Mouse (Mus musculus) heart, adult 18-20 months (tissue): Measurements from ENCODE around the gene 9530068E07Rik. TPM values are rescaled to one million over a fixed set of nuclear protein-coding genes. Genes with fewer than 3 reads are reported as not detected.
"Not testable (repeated sequence)": the region's sequence is repeated elsewhere in the genome, so short reads cannot be mapped to it uniquely, and the experiment has no call there.

Source experiments
- DNase-seq, 2 experiments: peaks; one replicate each; pipeline ENCODE4 v3.0.0; 2021 to 2022; ENCODE audit warnings: mixed read lengths in 1 of 2
- total RNA-seq, 2 experiments: library from RNA; stranded (reverse); gene quantifications; 2 replicates each; pipeline ENCODE4 v1.2.3; 2021

The 9530068E07Rik gene
- total RNA-seq, 2 experiments from 2014 or later: 69.2 to 74.4 TPM

GRCm38 (mm10) chr11:52370538-52370937, 25.7 kb upstream of the 9530068E07Rik start:
- peak; percentile 70 to 71 for DNase-seq

GRCm38 (mm10) chr11:52373841-52374240, 22.4 kb upstream of the 9530068E07Rik start:
- DNase-seq: peak in 1 of 2 experiments; percentile 42

- peak; percentile 84 for DNase-seq
Measured at GRCm38 (mm10) chr11:52374340-52374739, 21.9 kb upstream of the 9530068E07Rik start.

- DNase-seq: peak; percentile 68 to 76
Measured at GRCm38 (mm10) chr11:52377579-52377978, 18.6 kb upstream of the 9530068E07Rik start.

GRCm38 (mm10) chr11:52379241-52379640, 17.0 kb upstream of the 9530068E07Rik start:
- no peak for DNase-seq

- DNase-seq: no peak
Measured at GRCm38 (mm10) chr11:52383741-52384140, 12.5 kb upstream of the 9530068E07Rik start.

- no peak for DNase-seq
Measured at GRCm38 (mm10) chr11:52384667-52385066, 11.6 kb upstream of the 9530068E07Rik start.

GRCm38 (mm10) chr11:52386892-52387291, 9.3 kb upstream of the 9530068E07Rik start:
- DNase-seq: no peak

GRCm38 (mm10) chr11:52388150-52388549, 8.1 kb upstream of the 9530068E07Rik start:
- DNase-seq: no peak

GRCm38 (mm10) chr11:52388979-52389378, 7.2 kb upstream of the 9530068E07Rik start:
- DNase-seq: not testable (repeated sequence)

- DNase-seq: no peak
Measured at GRCm38 (mm10) chr11:52389933-52390332, 6.3 kb upstream of the 9530068E07Rik start.

GRCm38 (mm10) chr11:52394494-52394893, 1.7 kb upstream of the 9530068E07Rik start:
- DNase-seq: no peak

- DNase-seq: no peak
Measured at GRCm38 (mm10) chr11:52395343-52395742, 885 bp upstream of the 9530068E07Rik start.

GRCm38 (mm10) chr11:52396597-52397188, 465 bp downstream of the 9530068E07Rik start:
- DNase-seq: no peak

GRCm38 (mm10) chr11:52397385-52397987, 1.3 kb downstream of the 9530068E07Rik start:
- DNase-seq: no peak

GRCm38 (mm10) chr11:52401476-52401875, 5.2 kb downstream of the 9530068E07Rik start:
- no peak for DNase-seq

GRCm38 (mm10) chr11:52402566-52402965, 6.3 kb downstream of the 9530068E07Rik start:
- DNase-seq: no peak

GRCm38 (mm10) chr11:52404209-52404608, 8.0 kb downstream of the 9530068E07Rik start:
- DNase-seq: no peak

GRCm38 (mm10) chr11:52405196-52405688, 9.0 kb downstream of the 9530068E07Rik start:
- DNase-seq: no peak

- DNase-seq: no peak
Measured at GRCm38 (mm10) chr11:52409316-52409715, 13.1 kb downstream of the 9530068E07Rik start.

GRCm38 (mm10) chr11:52418358-52418757, 22.1 kb downstream of the 9530068E07Rik start:
- DNase-seq: no peak

- DNase-seq: no peak
Measured at GRCm38 (mm10) chr11:52419246-52419645, 23.0 kb downstream of the 9530068E07Rik start.

- DNase-seq: no peak
Measured at GRCm38 (mm10) chr11:52419861-52420260, 23.6 kb downstream of the 9530068E07Rik start.
